Mouse (Mus musculus) CD4-positive naive resting alpha-beta T cell, adult 57 days (primary cell): Measurements from ENCODE around the gene Cpt2. TPM values are rescaled to one million over a fixed set of nuclear protein-coding genes. Genes with fewer than 3 reads are reported as not detected.

Experiments
- total RNA-seq: library from RNA; stranded (reverse); gene quantifications from one replicate; pipeline ENCODE4 v1.2.4, GENCODE M21; 2023

Cpt2 gene
- 4.0 TPM for total RNA-seq

GRCm38 (mm10) chr4:107923145-107923802, at the start of gene Cpt2:
Gene Cpt2, minus strand, starts transcription at chr4:107923610.

GRCm38 (mm10) chr4:107967966-107968682, 44.7 kb upstream of the Cpt2 start, which contains the start of gene Slc1a7:
Gene Slc1a7, plus strand, starts transcription at chr4:107968332.

GRCm38 (mm10) chr4:107889731-107890432, 33.5 kb downstream of the Cpt2 start, which contains the start of gene 0610037L13Rik:
Gene 0610037L13Rik, plus strand, starts transcription at chr4:107889813.

GRCm38 (mm10) chr4:107879254-107880050, 44.0 kb downstream of the Cpt2 start, which contains the start of gene Magoh:
Gene Magoh, plus strand, starts transcription at chr4:107879755.

Other genes starting within 250 kb of the Cpt2 start
- not detected for gene Dmrtb1, start 239.4 kb downstream of the Cpt2 start, total RNA-seq
- 7.9 TPM for gene Lrp8, start 121.3 kb downstream of the Cpt2 start, total RNA-seq
- gene Magoh, start 43.9 kb downstream of the Cpt2 start, total RNA-seq = 85.6 TPM
- 42.1 TPM for gene 0610037L13Rik, start 33.8 kb downstream of the Cpt2 start, total RNA-seq
- not detected for gene Slc1a7, start 44.7 kb upstream of the Cpt2 start, total RNA-seq
- gene Podn, start 172.8 kb upstream of the Cpt2 start, total RNA-seq = 2.1 TPM
- 115 TPM for gene Scp2, start 221.4 kb upstream of the Cpt2 start, total RNA-seq
- not detected for gene Echdc2, start 241.8 kb upstream of the Cpt2 start, total RNA-seq